Mouse (Mus musculus): Measurements from ENCODE around the gene Selenof. TPM values are rescaled to one million over a fixed set of nuclear protein-coding genes. Genes with fewer than 3 reads are reported as not detected.
A peak's percentile ranks its signal among the peaks of the same experiment; 100 is the strongest.

Selenof gene
- total RNA-seq, 2 experiments from 2014 or later, result 204 to 206 TPM

DNA sequence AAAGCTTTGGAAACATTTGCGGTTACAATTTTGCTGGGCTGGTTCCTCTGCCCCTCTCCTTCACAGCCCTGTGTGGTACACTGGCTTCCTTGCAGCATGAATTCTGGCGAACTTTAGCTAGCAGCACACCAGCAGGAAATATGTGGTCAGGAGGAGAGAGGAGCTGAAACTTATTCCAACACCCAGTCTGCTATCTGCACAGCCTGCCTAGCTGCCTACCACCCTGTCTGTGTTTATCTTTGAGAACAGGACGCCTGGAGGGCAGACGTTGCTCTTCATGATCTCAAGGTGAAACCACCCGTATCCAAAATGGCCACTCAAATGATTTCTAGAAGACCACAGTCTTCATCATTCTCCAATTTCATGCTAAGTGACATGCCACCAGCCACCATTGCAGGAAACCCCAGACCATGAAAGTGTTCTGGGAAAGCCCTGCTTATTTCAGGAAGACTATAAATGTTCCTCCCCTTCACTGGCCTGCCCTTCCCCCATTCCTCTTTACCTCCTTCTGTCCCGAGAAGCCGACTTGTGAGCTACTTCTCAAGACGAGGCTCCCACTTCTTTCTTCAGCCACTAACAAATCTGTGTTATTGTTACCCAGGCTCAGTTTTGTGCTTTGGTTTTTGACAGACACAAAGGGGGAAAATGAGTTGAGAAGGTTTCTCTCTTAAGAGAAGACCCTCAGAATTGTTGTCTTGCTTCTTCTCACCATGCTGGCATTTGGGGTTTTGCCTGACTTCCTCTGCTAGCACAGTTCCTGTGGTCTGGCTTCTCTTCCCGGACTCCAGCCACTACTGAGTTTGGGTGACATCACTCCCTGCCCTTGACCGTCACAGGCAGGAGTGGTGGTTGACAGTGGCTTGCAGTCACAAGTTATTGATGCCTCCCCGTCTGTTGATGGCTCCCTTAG is 58.2 kb downstream of the Selenof start:
- no peak overlapping the region for H3K4me3 ChIP-seq
- no peak for DNase-seq (ENCODE audit: extremely low spot score in 1 of 2, low spot score in 2 of 2)
- H3K27ac ChIP-seq, result no peak overlapping the region
- no peak for TF ChIP-seq CTCF (IDR thresholded peaks at IDR 0.05)
- intact Hi-C loops (cut with DNase I), result no loop called here

GRCm38 (mm10) chr3:144628915-144629230 is 58.8 kb downstream of the Selenof start:
- intact Hi-C loops (cut with DNase I), result no loop called here
- TF ChIP-seq CTCF (IDR thresholded peaks at IDR 0.05), result no peak
- H3K27ac ChIP-seq, result no peak overlapping the region
- no peak overlapping the region for H3K4me3 ChIP-seq
- no peak for DNase-seq (ENCODE audit: extremely low spot score in 1 of 2, low spot score in 2 of 2)

- intact Hi-C loops (cut with DNase I), result no loop called here
- Histone ChIP-seq H3K27ac (no peak overlapping the region), H3K4me3 (no peak overlapping the region)
- TF ChIP-seq CTCF (IDR thresholded peaks at IDR 0.05), result no peak
- DNase-seq (ENCODE audit: extremely low spot score in 1 of 2, low spot score in 2 of 2), result no peak
These were observed 65.1 kb downstream of the Selenof start for GRCm38 (mm10) chr3:144635236-144635635.

DNA sequence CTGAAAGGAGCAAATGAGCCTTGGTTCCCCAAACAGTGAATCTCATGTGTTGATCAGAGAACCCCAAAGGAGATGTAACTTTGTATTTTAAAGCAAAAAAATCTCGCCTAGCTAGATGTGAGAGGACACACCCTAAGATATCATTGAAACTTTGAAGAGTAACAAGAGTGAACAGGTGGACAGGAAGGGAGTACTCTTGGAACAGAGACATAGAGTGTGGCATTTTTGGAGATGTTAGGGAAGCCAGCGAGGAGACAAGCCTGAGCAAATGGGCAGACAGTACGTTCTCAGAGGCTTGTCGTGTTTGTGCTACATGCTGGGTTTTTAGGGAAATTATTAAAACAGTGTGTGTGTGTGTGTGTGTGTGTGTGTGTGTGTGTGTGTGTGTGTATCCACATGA is 68.0 kb downstream of the Selenof start:
- TF ChIP-seq CTCF (IDR thresholded peaks at IDR 0.05), result no peak
- Histone ChIP-seq H3K27ac (no peak overlapping the region), H3K4me3 (no peak overlapping the region)
- no peak for DNase-seq (ENCODE audit: extremely low spot score in 1 of 2, low spot score in 2 of 2)
- intact Hi-C loops (cut with DNase I), result no loop called here

- intact Hi-C loops (cut with DNase I), result no loop called here
- no peak for DNase-seq (ENCODE audit: extremely low spot score in 1 of 2, low spot score in 2 of 2)
- no peak for TF ChIP-seq CTCF (IDR thresholded peaks at IDR 0.05)
- Histone ChIP-seq H3K4me3 (no peak overlapping the region), H3K27ac (no peak overlapping the region)
These were observed 69.3 kb downstream of the Selenof start for GRCm38 (mm10) chr3:144639387-144639786.

DNA sequence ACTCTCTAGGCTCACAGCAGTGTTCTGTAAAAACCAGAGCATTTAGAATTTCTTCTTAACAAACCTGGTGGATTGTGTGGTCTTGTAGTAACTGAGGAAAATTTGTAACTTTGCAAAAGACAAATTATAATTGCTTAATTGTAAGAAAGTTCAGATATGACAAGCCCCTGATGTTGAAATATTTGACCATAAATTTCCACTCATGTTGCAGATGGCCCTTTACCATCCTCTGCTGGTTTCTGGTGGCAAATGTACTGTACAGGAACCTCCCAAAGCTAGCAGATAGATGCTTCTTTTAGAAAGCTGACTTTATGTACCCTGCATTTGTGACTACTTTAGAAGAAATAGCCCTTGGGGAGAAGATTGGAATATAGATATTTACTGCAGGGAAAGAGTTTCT is 69.9 kb downstream of the Selenof start:
- Histone ChIP-seq H3K4me3 (no peak overlapping the region), H3K27ac (no peak overlapping the region)
- no peak; the same call in 1 of the 2 replicates for TF ChIP-seq CTCF (IDR thresholded peaks at IDR 0.05)
- DNase-seq (ENCODE audit: extremely low spot score in 1 of 2, low spot score in 2 of 2), result no peak
- intact Hi-C loops (cut with DNase I), result no loop called here

- intact Hi-C loops (cut with DNase I), result no loop called here
- H3K4me3 ChIP-seq, result no peak overlapping the region
- H3K27ac ChIP-seq, result no peak overlapping the region
- TF ChIP-seq CTCF (IDR thresholded peaks at IDR 0.05), result no peak
- DNase-seq (ENCODE audit: extremely low spot score in 1 of 2, low spot score in 2 of 2), result no peak
These were observed 72.0 kb downstream of the Selenof start for GRCm38 (mm10) chr3:144642141-144642540.

GRCm38 (mm10) chr3:144643301-144643871 is 73.3 kb downstream of the Selenof start:
- H3K27ac ChIP-seq, result peak overlapping the region; percentile 48; the same call in 1 of the 2 replicates
- H3K4me3 ChIP-seq, result no peak overlapping the region
- no peak for TF ChIP-seq CTCF (IDR thresholded peaks at IDR 0.05)
- intact Hi-C loops (cut with DNase I), result no loop called here
- peak; percentile 12 to 20 for DNase-seq (ENCODE audit: extremely low spot score in 1 of 2, low spot score in 2 of 2)

- DNase-seq (ENCODE audit: extremely low spot score in 1 of 2, low spot score in 2 of 2), result no peak
- intact Hi-C loops (cut with DNase I), result no loop called here
- TF ChIP-seq CTCF (IDR thresholded peaks at IDR 0.05), result no peak
- Histone ChIP-seq H3K4me3 (no peak overlapping the region), H3K27ac (no peak overlapping the region; the same call in 1 of the 2 replicates)
These were observed 74.1 kb downstream of the Selenof start for GRCm38 (mm10) chr3:144644202-144644601.

Other genes starting within 250 kb of the Selenof start
- 10 to 100 TPM; 47.2 to 50.7 TPM for gene Hs2st1, start 123 bp upstream of the Selenof start, total RNA-seq (2021)
- 10 to 100 TPM; 53.4 to 59.9 TPM for gene Sh3glb1, start 150.0 kb downstream of the Selenof start, total RNA-seq (2021)
- gene Clca3a1, start 190.7 kb downstream of the Selenof start, total RNA-seq (2021), result under 1 TPM; 0.14 to 0.23 TPM
- gene Clca3a2, start 249.2 kb downstream of the Selenof start, total RNA-seq (2021), result under 1 TPM in 1 of 2 experiments, not detected in 1; 0.35 TPM

Measured in left cerebral cortex, adult 2 months (tissue).